Mouse (Mus musculus) kidney, adult 8-10 months (tissue): ENCODE results near the gene Srd5a3.
A peak's percentile ranks its signal among the peaks of the same experiment; 100 is the strongest.
"Not testable (repeated sequence)": the region's sequence is repeated elsewhere in the genome, so short reads cannot be mapped to it uniquely, and the experiment has no call there.

ENCODE experiments used
- DNase-seq, 2 experiments: peaks; one replicate each; pipeline ENCODE4 v3.0.0; 2022

The Srd5a3 gene

DNA sequence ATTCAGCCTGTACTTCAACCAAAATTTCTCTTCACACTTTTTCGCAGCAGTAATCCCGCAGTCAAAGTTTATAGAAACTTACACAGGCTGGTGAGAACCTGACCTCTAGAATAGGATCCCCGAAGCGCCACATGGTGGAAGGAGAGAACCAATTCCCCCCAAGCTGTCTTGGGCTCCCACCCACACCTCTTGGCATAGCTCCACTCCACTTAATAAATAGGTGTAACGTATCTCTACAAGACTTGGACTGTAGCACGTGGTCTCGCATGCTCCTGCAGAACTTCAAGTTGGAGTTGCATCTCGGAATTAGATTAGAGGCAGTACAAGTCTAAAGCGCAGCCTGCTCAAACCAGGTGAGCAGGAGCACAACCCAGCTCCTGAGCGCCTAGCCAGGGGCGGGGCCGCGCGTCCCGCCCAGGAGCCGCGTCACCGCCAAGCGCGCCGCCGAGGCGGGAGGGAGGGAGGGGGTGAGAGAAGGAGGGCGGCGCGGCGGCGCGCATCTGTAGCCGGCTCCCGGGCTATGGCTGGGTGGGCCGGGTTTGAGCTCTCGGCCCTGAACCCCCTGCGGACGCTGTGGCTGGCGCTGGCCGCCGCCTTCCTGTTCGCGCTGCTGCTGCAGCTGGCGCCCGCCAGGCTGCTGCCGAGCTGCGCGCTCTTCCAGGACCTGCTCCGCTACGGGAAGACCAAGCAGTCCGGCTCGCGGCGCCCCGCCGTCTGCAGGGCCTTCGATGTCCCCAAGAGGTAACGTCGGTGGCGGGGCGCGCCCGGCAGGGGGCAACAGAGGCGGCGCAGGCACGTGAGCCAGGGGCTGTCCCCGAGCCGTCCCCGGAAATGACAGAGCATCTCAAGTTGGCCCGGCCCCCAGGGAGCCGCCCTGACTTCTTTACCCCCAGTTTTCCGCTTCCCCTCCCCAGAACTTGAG, at the start of gene Srd5a3:
Gene Srd5a3 (plus strand): TSS at position 464 of the 922 bp plus-strand sequence.
- DNase-seq = peak; percentile 94 to 96

DNA sequence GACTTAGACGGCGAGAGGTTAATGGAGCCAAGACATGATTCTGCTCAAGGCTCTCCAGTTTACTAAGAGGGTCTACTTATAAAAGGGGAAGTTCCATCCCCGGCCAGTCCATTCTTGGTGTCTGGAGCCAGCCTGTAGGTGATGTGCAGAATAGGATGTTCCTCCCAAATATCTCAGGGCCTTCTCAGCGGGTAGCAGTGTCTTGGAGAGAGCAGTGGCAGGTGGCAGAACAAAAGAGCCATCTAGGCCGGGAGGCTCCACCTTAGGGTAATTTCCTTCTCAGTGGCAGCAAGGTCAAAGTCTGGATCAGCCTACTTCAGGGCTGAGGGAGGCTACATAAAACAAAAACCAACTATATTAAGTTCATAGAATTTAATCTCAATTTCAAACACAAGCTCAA, 36.3 kb upstream of the Srd5a3 start:
- not testable (repeated sequence) for DNase-seq

DNA sequence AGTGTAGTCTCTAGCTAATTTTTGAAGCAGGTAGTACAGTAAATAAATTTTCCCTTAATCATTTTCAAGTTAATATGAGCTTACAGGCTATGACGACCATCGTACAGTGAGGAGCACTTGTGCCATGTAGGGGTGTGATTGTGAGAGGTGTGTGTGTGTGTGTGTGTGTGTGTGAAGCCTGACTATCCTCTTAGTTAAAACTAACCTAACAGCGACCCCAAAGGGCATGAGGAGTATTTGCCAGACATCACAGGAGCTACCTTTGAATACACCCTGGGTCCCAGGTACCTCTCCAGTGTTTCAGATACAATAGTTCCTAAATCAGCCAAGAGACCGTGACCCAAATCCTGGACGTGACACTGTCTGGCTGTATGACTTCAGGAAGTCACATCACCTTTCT, 32.8 kb upstream of the Srd5a3 start:
- DNase-seq = no peak

DNA sequence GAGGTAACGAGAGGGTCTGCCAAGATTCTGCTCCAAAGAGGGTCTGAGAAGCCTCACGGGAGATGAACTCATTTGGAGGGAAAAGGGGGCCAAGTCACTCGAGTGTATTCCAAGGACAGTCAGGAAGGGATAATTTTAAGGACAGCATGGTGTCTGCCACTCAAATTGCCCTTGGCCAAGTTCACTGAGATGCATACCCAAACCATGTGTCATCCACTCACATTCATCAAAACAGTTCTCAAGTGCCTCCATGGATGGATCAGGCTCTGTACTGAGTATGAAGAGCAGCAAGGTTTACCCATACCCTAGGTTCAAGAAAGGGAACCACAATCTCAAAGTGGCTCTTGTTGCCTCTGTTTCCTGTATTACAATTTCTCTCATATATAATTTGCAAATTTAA, 31.6 kb upstream of the Srd5a3 start:
- no peak for DNase-seq

DNA sequence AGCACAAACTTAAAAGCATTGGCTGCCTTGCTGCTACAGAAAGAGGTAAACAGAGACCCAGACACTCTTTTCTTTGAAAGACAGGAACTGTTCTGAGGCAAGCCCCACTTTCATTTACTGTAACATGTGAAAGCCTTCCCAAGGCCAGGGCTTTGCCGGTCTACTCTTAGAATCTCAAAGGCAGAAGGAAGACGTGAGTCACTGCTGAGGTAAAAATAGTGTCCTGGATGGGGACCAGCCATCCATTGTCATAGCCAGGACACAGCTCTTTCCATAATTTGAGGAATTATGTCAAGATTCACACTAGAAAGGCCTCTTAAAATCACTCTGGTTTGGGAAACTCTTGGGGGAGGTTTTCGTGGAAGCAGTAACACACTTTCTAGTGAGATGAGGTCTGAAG, 28.9 kb upstream of the Srd5a3 start:
- peak in 1 of 2 experiments; percentile 11 for DNase-seq

DNA sequence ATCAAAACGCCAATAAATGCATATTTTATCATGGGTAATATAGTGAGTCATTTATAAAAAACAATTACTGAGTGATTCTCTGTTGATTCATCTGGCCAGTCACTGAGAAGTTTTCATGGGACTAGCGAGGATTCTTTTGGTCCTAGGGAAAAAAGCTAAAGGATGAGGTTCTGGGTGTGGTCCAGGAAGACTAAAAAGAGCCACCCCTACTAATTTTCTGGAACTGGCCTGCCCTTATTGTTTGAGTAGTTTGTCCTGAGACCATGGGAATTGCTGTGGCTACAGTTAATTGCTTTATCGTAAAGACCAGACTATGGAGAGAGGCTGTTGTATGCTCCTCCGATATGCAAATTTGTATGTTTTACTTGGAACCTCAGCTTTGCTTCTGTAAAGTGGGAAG, 28.1 kb upstream of the Srd5a3 start:
- DNase-seq = no peak

DNA sequence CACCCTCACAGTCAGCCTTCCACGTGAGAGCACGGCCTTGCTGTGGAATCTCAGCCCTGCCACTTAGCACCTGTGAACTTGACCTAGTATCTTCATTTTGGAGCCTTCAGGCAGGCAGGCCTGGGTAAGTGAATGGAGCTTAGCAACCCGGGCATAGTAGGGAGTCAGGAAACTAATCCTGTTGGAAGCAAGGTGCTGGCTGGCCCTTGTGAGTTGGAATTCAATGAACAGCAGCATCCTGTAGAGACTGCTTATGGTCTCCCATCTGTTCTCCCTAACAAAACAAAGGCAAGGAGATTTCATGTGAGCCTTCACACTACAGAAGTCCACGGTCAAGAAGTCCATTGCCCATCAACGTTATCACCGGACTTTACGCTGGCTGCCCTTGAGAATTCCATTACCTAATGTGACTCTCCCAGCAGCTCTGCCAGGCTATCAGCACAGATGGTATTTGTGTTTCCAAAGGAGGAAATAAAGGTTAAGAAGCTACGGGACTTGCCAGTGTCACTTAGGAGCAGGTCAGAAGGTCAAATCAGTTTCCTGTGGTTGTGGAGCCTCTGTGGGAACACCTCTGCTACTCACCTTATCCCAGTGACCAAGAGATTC, 24.5 kb upstream of the Srd5a3 start:
- DNase-seq = no peak

DNA sequence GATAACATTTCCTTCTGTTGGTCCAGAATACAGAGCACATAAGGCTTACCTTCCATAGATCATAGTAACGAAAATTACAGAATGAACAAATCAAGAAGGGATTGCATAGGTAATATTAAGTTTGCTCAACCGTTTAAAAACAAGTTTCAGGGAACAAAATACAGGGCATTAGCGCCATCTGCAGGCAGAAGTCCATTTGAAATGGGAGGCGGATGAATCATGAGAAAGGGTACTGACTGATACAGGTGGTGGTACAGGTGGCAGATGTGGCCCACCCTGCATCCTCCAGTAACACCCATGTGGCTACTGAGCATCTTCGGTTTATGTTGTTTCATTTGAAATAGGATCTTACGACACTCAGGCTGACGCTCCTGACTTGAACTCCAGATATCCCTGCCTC, 21.6 kb upstream of the Srd5a3 start:
- DNase-seq = peak; percentile 27 to 71

DNA sequence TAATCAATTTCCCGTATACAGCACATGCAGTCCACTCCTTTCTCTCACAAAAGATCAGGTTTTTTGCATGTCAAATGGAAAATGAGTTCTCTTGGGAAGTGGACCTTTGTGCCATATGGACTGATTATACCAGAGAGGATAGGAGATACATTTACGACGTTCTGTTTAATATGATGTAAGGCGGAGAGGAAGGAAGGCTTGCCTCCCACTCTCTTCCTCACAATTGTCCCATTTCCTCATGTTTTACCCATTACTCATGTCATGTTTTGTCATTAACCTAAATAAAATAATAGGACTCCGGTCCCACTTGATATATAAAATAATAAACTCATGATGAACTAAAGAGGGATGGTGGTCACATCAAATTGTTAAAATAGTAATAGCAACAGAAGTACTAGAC, 19.4 kb upstream of the Srd5a3 start:
- no peak for DNase-seq

DNA sequence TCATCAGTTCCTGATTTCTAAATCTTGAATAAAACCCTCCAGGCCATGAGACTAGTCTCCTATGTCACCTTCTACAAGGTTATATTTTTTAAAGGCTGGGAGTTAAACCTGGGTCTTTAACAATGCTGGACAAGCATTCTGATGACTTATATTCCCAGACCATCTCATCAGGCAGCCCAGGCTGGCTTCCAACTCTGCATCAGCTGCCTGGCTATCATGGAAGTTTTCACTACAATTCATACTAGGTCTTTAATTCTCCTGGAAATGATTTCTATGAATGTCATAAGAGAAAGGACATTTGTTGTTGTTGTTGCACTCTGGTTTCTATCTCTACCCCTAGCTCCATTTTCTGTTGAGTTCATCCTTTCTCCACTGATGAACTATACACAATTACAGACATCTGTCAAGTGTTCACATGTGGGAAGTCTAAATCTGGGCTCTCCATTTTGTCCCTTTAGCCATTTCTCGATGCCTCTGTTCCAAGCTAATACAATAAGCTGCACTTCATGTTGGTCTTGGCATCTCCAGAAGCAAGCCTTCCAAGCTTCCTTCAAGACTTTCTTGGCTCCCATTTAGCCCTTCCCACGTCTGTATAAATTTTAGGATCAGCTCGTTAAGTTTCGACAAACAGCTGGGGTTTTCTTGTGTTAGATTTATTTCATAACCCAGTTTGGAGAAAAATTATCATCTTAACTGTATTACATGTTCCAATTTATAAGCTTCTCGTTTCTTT, 12.3 kb upstream of the Srd5a3 start:
- no peak for DNase-seq

DNA sequence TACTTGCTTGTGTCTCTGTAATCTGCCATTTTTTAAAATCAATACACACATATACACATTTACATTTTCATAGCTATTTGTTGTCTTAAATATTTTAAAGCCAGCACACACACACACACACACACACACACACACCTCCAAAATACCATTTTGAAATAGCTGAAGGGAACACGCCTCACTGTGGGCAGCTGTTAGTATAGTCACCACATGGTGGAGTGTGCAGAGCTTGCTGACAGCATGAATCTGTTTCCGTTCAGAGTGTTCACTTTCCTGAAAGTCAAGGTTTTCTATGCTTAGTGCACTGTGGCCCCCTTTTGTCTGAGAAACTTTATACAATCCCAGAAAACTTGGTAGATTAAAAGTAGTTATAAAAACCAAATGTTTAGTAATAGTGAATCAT, 9.8 kb upstream of the Srd5a3 start:
- DNase-seq = no peak

DNA sequence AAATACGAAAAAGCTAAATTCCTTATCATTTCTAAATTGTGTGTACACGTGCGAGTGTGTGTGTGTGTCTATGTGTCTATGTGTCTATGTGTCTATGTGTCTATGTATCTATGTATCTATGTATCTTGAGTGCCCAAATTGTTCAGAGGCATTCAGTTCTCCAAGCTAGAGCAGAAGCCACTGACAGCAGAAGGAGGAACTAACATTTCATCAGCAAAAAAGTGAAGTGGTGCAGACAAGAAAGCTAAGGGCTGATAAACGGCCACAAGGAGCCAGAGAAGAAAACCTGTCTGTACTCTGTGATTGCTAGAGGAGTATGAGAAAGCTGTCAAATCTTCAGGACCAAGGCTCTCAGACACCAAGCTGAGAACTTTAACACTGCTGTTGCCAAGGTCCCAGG, 8.1 kb upstream of the Srd5a3 start:
- DNase-seq = no peak

DNA sequence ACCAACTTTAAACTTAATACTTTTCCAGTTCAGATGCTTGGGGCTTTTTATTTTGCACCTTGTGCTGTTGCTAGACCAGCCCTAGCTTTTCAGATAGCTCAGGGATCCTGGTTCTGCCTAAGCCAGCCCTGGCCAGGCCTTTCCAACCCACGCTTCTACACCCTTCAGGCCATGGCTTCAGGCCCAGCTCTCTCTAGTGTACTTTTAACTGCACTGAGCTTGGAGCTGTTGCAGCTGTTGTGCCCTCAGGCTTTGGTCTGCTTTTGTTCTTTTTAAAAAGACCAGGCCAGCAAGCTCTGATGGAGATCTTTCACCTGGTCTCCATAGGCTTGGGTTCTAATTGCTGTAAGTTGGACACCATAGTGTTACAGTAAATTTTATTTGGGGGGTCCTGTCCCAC, 4.4 kb upstream of the Srd5a3 start:
- DNase-seq = no peak

DNA sequence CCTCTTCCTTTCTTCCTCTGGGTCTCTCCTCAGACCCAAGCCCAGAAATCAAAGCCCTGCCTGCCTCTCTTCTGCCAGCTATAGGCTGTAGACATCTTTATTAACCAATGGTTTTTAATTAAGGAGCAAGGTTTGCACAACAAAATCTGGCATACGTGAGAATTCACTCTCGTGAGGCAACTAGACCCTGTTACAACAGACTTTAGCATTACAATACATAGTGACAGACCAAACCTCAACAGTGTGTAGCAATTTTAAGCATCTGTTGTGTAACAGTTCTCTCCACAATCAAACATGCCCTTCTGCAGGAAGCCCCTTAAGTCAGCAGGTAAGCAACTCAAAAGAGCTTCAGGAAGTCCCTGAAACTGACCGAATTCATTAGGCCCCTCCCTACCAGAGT, 3.8 kb upstream of the Srd5a3 start:
- no peak for DNase-seq

DNA sequence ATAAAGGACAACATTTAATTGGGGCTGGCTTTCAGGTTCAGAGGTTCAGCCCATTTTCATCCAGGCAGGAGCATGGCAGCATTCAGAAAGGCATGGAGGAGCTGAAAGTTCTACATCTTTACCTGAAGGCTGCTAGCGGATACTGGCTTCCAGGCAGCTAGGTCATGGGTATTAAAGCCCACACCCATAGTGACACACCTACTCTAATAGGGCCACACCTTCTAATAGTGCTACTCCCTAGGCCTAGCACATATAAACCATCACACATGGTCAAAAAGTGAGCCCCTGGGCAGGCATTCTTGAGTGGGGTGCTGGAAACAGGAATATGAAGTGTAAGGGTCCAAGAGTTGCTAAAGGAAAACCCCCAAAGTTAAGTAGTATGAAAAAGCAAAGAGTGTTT, 2.5 kb upstream of the Srd5a3 start:
- no peak for DNase-seq

DNA sequence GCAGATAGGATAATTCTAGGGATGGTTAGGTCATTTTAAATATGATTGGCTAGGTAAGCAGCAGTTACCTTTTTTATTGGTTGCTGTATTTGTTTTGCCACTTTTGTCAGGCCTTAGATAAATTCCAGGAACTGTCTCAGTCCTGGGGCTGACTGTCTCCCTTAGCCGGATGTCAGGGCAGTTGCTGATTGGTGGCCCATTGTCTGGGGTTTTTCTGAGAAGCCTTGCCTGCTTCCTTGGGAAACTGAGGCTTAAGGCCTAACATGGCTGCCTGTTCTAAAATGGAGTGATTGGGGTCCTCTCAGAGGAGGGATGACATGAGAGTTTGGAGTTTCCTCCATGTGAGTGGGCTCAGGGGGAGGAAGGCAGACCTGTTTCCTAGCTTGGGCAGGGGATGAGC, 2.0 kb upstream of the Srd5a3 start:
- no peak for DNase-seq

DNA sequence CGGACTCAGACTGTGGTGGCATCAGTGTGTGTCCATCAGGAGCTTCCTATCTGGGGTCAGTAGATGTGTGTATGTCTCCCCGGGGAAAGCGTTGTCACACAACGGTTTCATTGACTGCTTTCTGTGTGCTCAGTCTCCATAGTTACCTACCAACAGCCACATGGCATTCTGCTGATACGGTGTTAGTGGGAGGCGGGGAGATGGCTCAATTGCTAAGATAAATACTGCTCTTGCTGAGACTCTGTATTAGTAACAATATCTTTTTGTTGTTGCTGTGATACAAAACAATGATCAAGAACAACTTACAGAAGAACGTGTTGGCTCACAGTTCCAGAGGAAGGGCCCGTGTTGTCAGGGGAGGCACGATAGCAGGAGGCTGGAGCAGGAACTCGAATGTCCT, 1.6 kb upstream of the Srd5a3 start:
- no peak for DNase-seq

DNA sequence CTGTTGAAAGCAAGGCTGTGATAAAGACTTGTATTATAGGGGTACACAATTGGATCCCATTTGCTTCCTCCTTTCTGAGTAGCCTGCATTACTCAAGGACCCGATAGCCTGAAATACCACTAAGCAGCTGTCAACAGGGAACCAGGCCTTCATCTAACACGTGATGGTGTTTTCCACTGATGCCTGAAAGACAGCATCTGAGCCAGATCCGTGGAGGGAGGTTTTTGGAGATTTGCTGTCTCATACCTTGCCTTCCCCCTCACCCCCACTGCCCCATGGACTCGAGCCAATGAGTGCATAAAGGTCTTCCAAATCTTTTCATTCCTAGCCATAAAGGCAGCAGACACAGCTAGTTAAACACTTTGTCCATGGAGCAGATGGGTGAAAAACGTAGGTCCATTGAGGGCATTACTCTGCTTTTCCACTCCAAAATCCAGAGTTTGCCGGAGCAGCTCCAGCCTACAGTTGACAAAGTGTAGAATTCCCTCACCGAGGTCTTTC, 850 bp upstream of the Srd5a3 start:
- DNase-seq = peak in 1 of 2 experiments; percentile 11

DNA sequence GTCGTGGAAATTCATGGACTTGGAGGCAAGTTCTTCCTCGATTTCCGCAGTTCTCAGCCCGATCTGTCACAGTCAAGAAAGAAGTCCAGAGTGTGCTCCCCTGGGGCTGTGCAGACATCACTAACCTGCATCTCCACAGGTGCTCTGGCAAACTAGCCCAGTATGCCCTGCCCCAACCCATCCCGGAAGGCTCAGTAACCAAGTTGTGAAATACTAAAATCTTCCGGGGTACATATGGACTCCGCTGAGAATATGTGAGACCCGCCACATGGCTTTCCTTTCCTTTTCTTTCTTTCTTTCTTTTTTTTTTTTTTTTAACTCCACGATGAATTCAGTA, 627 bp downstream of the Srd5a3 start:
- DNase-seq = no peak

DNA sequence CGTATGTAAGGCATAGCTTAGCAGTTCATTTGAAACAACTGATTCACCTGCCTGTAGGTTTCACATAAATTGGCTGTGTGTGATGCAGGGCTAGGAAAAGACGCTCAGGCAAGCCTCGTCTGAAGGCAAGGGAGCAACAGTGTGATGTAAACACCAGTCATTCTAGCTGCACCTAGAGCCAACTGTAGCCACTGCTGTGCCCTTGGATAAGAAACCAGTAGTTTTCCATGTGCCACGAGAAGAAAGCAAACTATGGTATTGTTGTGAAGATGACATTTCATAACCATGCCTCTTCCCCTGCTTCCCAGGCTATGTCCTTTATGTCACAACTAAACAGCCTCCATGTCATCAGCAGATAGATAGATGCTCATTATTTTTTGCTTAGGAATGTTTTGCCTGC, 3.3 kb downstream of the Srd5a3 start:
- no peak for DNase-seq

DNA sequence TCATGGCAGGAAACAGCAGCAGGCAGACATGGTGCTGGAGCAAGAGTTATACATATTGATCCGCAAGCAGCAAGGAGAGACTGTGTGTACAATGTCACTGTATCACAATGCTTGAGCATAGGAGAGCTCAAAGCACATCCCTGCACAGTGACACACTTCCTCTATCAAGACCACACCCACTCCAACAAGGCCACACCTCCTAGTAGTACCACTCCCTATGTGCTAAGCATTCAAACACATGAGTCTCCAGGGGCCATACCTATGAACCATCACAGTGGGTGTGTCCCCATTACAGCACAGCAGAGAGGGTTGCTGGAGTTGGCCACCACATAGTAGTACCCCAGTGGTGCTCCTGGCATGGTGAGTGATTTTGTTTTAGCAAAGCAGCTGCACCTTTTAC, 6.3 kb downstream of the Srd5a3 start:
- no peak for DNase-seq

DNA sequence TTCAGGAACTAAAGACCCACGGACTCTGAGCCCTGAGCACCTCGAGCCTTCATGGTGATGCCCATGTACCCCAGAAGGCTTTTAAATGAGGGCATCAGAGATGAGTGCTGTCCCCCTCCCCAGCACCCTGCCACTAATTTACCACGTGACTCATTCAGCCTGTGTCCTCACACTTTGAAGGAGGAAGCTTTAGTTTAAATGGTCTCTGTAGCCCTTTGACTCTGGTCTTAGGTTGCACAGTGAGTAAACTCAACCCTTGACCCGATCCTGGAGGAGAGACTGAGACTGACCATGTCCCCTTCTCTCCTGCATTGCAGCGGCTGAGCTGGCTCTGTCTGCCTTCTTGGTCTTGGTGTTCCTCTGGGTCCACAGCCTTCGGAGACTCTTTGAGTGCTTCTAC, 9.4 kb downstream of the Srd5a3 start:
- no peak for DNase-seq

DNA sequence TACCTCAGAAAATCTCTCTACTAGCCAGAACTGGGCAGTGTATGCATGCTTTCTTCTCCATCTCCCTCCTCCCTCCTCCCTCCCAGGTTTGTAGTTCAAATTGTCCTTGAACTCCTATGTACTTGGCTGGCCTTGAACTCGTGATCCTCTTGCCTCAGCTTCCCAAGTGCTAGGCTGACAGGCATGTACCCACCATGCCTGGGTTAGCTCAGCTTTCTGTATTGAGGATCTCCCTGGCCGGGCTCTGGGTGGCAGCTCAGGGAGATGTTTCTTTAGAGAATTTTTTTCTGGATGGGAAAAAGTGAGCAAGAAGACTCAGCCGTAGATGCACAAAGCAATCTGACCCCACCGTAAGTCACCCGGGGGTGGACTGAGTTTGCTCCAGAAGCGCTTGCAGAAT, 12.9 kb downstream of the Srd5a3 start:
- no peak for DNase-seq

DNA sequence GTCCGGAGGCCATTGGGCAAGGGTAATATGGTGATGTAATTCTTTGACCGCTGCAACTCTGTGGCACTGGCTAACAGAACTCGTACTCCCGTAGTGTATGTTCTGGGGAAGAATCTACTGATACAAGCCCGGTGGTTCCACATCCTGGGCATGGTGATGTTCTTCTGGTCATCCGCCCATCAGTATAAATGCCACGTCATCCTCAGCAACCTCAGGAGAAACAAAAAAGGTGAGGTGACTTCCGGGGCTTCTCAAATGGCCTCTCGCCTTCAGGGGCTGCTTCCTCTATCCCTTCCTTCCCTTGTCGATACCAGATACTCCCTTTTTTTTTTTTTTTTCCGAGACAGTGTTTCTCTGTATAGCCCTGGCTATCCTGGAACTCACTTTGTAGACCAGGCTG, 13.4 kb downstream of the Srd5a3 start:
- no peak for DNase-seq
